Mouse (Mus musculus): ENCODE results near the gene Pdzd7. TPM values are rescaled to one million over a fixed set of nuclear protein-coding genes. Genes with fewer than 3 reads are reported as not detected.
A peak's percentile ranks its signal among the peaks of the same experiment; 100 is the strongest.

The Pdzd7 gene
- polyA plus RNA-seq, 1 experiment from 2014 or later = 0.75 TPM

DNA sequence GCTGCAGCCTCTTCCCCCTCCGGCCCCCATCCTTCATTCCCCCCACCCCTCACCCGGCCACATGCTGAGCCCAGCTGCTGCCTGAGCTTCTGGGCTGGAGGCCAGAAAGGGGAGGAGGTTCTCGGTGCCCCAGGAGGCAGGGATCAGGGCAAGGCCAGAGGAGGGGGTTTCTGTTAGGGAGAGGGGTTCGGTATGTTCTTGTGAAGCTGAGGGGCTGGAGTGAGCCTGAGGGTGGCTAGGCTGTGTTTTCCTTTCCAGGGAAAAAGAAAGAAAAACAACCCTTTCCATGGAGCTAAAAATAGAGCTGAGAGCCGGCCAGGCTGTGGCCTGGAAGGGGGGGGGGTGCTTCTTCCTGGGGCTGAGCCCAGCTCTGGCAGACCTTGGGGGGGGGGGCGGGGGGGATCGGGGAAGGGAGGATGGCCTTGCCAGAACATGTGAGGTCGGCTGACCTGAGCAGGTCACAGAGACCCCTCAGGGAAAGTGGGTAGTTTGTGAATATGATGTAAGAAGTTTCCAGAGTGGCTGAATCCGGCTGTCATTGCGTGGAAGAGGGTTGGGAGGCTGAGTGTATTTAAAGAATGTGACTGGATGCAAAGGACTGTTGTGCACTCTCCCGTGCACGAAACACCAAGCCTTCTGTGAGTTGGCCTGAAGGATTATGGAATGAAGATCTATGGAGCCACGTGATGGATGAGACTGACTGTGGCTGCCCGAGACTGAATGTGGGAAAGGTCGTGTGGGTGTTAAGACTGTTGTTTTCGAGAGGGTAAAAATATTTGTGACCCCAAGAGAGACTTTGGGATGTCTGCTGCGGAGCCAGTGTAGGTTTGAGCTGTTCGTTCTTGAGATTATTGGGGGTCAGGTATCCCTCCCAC, 28.9 kb downstream of the Pdzd7 start:
- no peaks in the 10 kb centered on the region for H3K9me3 ChIP-seq (replicated peaks)
- WGBS = under 1% methylated on average over 18 of the region's 18 CpGs
- peak overlapping the region; percentile 100 for H3K27ac ChIP-seq (replicated peaks)
- H3K4me2 ChIP-seq (replicated peaks) = peak overlapping the region; percentile 86
- H3K27me3 ChIP-seq = no peaks in the 10 kb centered on the region
- H3K9ac ChIP-seq = peak overlapping the region; percentile 54; the same call in 1 of the 2 replicates
- H3K4me3 ChIP-seq (replicated peaks) = peak overlapping the region; percentile 67
- peaks cover 8% of the 10 kb centered on the region for H3K36me3 ChIP-seq
- peak; percentile 67 for ATAC-seq (ENCODE audit: insufficient number of reproducible peaks, low FRiP score, low TSS enrichment, low read depth)
- H3K4me1 ChIP-seq = peaks cover 80% of the 10 kb centered on the region

DNA sequence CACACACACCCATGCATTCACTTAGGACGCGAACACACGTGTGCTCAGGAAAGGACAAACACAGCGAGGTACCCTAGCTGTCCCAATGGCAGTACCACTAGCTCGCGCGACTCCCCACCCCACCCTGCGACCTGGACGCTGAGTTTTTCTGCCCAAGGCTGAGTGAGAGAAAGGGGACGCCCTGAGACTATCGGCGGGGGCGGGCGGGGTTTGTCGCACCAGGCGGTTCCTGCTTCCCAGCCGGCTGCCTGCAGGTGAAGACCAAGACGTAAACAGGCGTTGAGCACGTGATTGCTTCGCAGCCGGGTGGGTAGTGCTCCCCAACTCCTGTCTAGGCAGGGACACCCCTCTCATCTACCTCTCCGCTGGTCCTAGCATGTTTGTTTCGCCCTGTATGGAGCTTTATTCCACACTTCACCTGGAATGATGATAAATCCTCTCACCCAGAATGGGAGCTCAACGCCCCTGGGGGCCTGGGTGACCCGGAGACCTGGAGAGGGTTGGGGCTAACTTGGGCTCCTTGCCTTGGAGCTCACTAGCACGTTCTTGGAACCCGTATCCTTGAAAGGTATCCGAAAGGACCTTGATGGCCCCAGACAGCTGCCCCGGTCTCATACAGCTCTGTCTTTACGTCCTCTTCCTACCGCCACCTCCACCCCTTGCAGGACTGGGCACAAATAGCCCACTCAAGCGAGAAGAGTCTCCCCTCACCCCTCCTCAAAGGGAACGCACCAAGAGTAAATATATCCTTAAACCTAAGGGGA, 29.8 kb downstream of the Pdzd7 start:
- H3K9ac ChIP-seq = peak overlapping the region; percentile 54
- H3K4me2 ChIP-seq (replicated peaks) = peak overlapping the region; percentile 86
- peaks cover 12% of the 10 kb centered on the region for H3K36me3 ChIP-seq
- WGBS = under 1% methylated on average over 34 of the region's 34 CpGs
- peak overlapping the region; percentile 100 for H3K27ac ChIP-seq (replicated peaks)
- no peaks in the 10 kb centered on the region for H3K9me3 ChIP-seq (replicated peaks)
- H3K4me1 ChIP-seq = peaks cover 71% of the 10 kb centered on the region
- ATAC-seq (ENCODE audit: insufficient number of reproducible peaks, low FRiP score, low TSS enrichment, low read depth) = no peak
- H3K4me3 ChIP-seq (replicated peaks) = peak overlapping the region; percentile 67
- H3K27me3 ChIP-seq = no peaks in the 10 kb centered on the region

DNA sequence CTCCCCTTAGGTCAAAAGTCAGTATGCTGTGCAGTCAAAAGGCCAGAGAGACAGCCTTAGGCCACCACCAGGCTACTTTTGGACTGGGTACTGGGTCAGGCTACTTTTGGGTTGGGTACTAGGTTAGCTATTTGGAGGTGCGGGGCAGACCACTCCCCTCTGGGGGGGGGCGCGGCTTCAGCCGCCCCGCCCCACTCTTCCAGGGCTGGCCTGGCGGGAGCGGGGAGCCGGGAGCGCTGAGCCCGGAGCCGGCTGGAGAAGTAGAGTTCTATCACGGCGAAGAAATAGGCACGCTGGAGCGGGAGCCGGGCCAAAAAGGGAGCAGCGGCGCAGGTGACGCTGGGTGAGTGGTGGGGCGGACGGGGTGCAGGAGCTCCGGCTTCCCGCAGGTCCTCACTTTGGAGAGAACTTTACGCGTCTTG, 30.5 kb downstream of the Pdzd7 start:
- Histone ChIP-seq H3K9me3 (replicated peaks) (no peaks in the 10 kb centered on the region), H3K27ac (replicated peaks) (peak overlapping the region; percentile 100), H3K4me1 (peaks cover 64% of the 10 kb centered on the region), H3K36me3 (peaks cover 19% of the 10 kb centered on the region), H3K4me3 (replicated peaks) (peak overlapping the region; percentile 67), H3K9ac (peak overlapping the region; percentile 54), H3K4me2 (replicated peaks) (peak overlapping the region; percentile 86), H3K27me3 (no peaks in the 10 kb centered on the region)
- no peak; the same call in 1 of the 2 replicates for ATAC-seq (ENCODE audit: insufficient number of reproducible peaks, low FRiP score, low TSS enrichment, low read depth)
- WGBS = under 1% methylated on average over 25 of the region's 25 CpGs

DNA sequence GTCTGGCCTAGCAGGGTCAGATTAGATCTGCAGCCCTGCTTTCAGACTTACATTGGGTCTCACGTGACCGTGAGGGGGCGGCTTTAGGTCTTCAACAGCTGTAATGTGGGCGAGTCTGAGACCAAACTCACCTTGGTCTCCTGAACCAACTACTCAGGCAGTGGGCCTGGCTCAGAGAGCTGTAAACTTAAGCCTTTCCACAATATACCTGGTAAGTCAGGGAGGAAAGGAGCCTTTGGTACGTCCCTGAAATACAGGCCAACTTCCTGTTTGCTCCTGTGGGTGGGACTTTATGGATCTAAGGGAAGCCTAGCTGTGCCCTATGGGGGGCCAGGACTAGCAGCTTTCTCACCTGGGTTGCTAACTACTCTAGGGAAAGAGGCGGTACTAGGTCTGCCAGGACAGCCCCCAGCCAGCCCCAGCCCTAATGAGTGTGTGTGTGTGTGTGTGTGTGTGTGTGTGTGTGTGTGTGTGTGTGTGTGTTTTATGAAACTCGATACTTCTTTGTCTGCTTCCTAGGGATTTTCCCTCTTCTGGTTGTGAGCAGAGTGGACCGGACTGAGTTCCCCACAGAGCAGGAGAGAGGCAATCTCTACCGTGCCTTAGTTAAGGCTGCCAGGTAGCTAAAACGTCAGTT, 31.1 kb downstream of the Pdzd7 start, which contains the start of gene Lzts2:
Gene Lzts2 (plus strand): TSS at position 80 of the 637 bp plus-strand sequence.
- peak within 1 kb of the TSS; percentile 54 for H3K9ac ChIP-seq
- WGBS = 3% methylated on average over 10 of the region's 10 CpGs
- no peaks in the 10 kb centered on the region for H3K27me3 ChIP-seq
- ATAC-seq (ENCODE audit: insufficient number of reproducible peaks, low FRiP score, low TSS enrichment, low read depth) = no peak
- no peaks in the 10 kb centered on the region for H3K9me3 ChIP-seq (replicated peaks)
- peak within 1 kb of the TSS; percentile 67 for H3K4me3 ChIP-seq (replicated peaks)
- peak within 1 kb of the TSS; percentile 100 for H3K27ac ChIP-seq (replicated peaks)
- peak within 1 kb of the TSS; percentile 86 for H3K4me2 ChIP-seq (replicated peaks)
- H3K36me3 ChIP-seq = peaks cover 24% of the 10 kb centered on the region
- H3K4me1 ChIP-seq = peaks cover 58% of the 10 kb centered on the region

DNA sequence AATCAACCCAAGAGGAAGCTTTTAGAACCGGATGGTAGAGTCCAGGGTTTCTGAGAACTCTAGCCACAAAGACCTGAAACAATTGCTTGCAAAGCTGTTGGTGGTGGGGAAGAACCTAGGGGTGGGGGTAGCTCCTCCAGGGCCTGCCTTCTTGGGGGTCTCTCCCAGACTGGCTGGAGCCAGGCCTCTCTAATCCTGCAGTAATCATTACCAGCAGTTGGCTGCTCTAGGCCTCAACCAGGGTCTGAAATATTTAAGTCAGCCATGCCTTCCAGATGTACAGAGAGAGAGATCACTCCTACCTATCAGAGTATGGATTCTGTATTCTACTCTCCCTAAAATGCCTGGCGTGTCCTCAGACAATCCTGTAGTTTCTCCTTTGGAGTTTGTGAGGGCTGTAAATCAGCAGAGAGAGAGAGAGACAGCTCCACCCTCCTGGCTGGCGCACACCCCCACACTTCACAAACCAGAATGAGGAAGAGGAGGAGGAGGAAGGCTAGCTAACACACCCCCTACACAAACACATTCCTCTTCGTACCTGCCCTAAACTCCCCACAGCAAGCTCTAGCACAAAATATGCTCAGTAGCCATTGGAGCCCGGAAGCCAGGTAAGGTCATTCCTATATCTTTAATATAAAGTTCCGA, 31.8 kb downstream of the Pdzd7 start:
- no peak overlapping the region for H3K9ac ChIP-seq
- no peaks in the 10 kb centered on the region for H3K27me3 ChIP-seq
- WGBS = 34% methylated on average over 6 of the region's 6 CpGs

DNA sequence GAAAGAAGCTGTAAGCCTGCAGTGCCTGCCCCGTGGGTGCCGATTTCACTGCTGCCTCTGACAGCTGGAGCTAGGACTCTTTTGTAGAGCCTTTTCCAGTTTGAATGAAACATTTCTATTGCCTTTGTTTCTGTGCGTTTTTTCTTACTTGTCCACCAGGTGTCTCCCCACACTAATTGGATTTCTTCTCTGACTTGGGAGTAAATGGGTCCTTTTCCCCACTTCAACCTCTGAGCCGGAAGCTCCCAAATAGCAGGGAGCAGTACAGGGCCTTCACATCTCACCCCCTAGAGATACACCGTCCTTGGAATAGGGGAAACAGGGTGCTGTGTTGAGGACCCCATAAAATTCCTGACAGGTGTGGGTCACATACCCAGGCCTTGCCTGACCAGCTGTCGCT, 32.9 kb downstream of the Pdzd7 start:
- no peak overlapping the region for H3K4me2 ChIP-seq (replicated peaks)

More for the DNA sequence above, 31.8 kb downstream of the Pdzd7 start:
- no peak overlapping the region for H3K4me2 ChIP-seq (replicated peaks)
- no peak for ATAC-seq (ENCODE audit: insufficient number of reproducible peaks, low FRiP score, low TSS enrichment, low read depth)
- H3K36me3 ChIP-seq = peaks cover 29% of the 10 kb centered on the region
- no peak overlapping the region for H3K4me3 ChIP-seq (replicated peaks)
- peak overlapping the region; percentile 100 for H3K27ac ChIP-seq (replicated peaks)
- no peaks in the 10 kb centered on the region for H3K9me3 ChIP-seq (replicated peaks)
- H3K4me1 ChIP-seq = peaks cover 51% of the 10 kb centered on the region

DNA sequence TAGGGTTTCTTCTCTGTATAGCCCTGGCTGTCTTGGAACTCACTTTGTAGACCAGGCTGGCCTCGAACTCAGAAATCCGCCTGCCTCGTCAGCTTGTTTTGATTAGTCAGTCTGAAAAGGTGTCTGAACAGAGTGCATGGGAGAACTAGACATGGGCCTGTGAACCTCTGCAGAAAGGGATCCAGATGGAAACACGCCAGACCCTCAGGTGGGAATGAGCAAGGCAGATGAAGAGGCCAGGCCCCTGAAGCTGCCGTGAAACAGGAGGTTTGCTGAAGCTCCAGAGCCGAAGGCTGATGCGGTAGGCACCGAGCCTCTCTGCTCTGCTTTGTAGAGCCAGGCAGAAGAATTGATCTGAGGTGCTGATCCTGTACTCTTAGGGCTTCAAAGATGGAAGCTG, 33.3 kb downstream of the Pdzd7 start:
- no peak overlapping the region for H3K9ac ChIP-seq
- H3K27ac ChIP-seq (replicated peaks) = 0 out of 2 replicates have a peak overlapping the region, but pooled peaks have one; percentile 22
- 72% methylated on average over 8 of the region's 8 CpGs for WGBS
- H3K4me2 ChIP-seq (replicated peaks) = no peak overlapping the region
- no peak for ATAC-seq (ENCODE audit: insufficient number of reproducible peaks, low FRiP score, low TSS enrichment, low read depth)
- peaks cover 60% of the 10 kb centered on the region for H3K4me1 ChIP-seq
- H3K4me3 ChIP-seq (replicated peaks) = no peak overlapping the region
- no peaks in the 10 kb centered on the region for H3K27me3 ChIP-seq
- no peaks in the 10 kb centered on the region for H3K9me3 ChIP-seq (replicated peaks)
- H3K36me3 ChIP-seq = peaks cover 31% of the 10 kb centered on the region

More for the DNA sequence above, 32.9 kb downstream of the Pdzd7 start:
- Histone ChIP-seq H3K4me1 (peaks cover 59% of the 10 kb centered on the region), H3K4me3 (replicated peaks) (no peak overlapping the region), H3K9ac (no peak overlapping the region), H3K27me3 (no peaks in the 10 kb centered on the region), H3K36me3 (peaks cover 31% of the 10 kb centered on the region), H3K9me3 (replicated peaks) (no peaks in the 10 kb centered on the region), H3K27ac (replicated peaks) (peak overlapping the region; percentile 100; the same call in 1 of the 2 replicates)
- no peak for ATAC-seq (ENCODE audit: insufficient number of reproducible peaks, low FRiP score, low TSS enrichment, low read depth)
- WGBS = 27% methylated on average over 6 of the region's 6 CpGs

- Histone ChIP-seq H3K36me3 (peaks cover 31% of the 10 kb centered on the region), H3K27me3 (no peaks in the 10 kb centered on the region), H3K4me2 (replicated peaks) (no peak overlapping the region), H3K9me3 (replicated peaks) (no peaks in the 10 kb centered on the region), H3K4me3 (replicated peaks) (no peak overlapping the region), H3K4me1 (peaks cover 52% of the 10 kb centered on the region), H3K9ac (no peak overlapping the region), H3K27ac (replicated peaks) (no peak overlapping the region)
- no peak for ATAC-seq (ENCODE audit: insufficient number of reproducible peaks, low FRiP score, low TSS enrichment, low read depth)
- 84% methylated on average over 4 of the region's 4 CpGs for WGBS
Observed at GRCm38 (mm10) chr19:45010646-45011045, 34.9 kb downstream of the Pdzd7 start.

DNA sequence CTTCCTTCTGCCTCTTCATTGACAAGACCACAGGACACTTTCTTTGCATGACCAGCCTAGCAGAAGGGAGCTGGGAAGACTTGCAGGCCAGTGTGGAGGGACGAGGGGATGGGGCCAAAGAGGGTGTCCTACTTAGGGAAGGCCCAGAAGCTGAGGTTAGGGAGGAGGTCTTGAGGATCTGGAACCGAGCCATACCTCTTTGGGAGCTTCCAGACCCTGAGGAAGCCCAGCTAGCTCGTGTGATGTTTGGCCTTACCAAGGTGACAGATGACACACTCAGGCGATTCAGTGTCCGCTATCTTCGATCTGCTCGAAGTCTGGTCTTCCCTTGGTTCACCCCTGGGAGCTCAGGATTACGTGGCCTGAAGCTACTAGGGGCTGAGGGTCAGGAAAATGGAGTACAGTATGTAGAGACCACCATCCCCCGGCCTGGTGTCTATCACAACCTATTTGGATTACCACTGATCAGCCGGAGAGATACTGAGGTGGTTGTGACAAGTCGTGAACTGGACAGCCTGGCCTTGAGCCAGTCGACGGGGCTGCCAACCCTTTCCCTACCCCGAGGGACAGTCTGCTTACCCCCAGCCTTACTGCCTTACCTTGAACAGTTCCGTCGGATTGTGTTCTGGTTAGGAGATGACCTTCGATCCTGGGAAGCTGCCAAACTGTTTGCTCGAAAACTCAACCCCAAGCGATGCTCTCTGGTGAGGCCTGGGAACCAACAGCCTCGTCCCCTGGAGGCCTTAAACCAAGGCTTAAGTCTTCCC, 37.9 kb downstream of the Pdzd7 start:
- no peak for ATAC-seq (ENCODE audit: insufficient number of reproducible peaks, low FRiP score, low TSS enrichment, low read depth)
- Histone ChIP-seq H3K36me3 (peaks cover 51% of the 10 kb centered on the region), H3K4me2 (replicated peaks) (peak overlapping the region; percentile 79), H3K4me3 (replicated peaks) (peak overlapping the region; percentile 97), H3K27ac (replicated peaks) (0 out of 2 replicates have a peak overlapping the region, but pooled peaks have one; percentile 83), H3K9ac (no peak overlapping the region), H3K27me3 (no peaks in the 10 kb centered on the region), H3K9me3 (replicated peaks) (no peaks in the 10 kb centered on the region), H3K4me1 (peaks cover 32% of the 10 kb centered on the region)
- 89% methylated on average over 20 of the region's 20 CpGs for WGBS

GRCm38 (mm10) chr19:45007021-45007420, 38.5 kb downstream of the Pdzd7 start:
- H3K9ac ChIP-seq = peak overlapping the region; percentile 77; the same call in 1 of the 2 replicates
- H3K4me3 ChIP-seq (replicated peaks) = peak overlapping the region; percentile 97
- H3K9me3 ChIP-seq (replicated peaks) = no peaks in the 10 kb centered on the region
- no peaks in the 10 kb centered on the region for H3K27me3 ChIP-seq
- WGBS = 33% methylated on average over 17 of the region's 17 CpGs
- peaks cover 51% of the 10 kb centered on the region for H3K36me3 ChIP-seq
- peak overlapping the region; percentile 79 for H3K4me2 ChIP-seq (replicated peaks)
- ATAC-seq (ENCODE audit: insufficient number of reproducible peaks, low FRiP score, low TSS enrichment, low read depth) = no peak
- H3K27ac ChIP-seq (replicated peaks) = peak overlapping the region; percentile 83
- peaks cover 28% of the 10 kb centered on the region for H3K4me1 ChIP-seq

Measured in embryonic facial prominence, embryonic 15.5 days (tissue).